Mouse (Mus musculus): ENCODE data around the gene Thegl. TPM values are rescaled to one million over a fixed set of nuclear protein-coding genes. Genes with fewer than 3 reads are reported as not detected.
"Not testable (repeated sequence)": the region's sequence is repeated elsewhere in the genome, so short reads cannot be mapped to it uniquely, and the experiment has no call there.

Thegl gene
- polyA plus RNA-seq, 1 experiment from 2014 or later = 0.23 TPM

DNA sequence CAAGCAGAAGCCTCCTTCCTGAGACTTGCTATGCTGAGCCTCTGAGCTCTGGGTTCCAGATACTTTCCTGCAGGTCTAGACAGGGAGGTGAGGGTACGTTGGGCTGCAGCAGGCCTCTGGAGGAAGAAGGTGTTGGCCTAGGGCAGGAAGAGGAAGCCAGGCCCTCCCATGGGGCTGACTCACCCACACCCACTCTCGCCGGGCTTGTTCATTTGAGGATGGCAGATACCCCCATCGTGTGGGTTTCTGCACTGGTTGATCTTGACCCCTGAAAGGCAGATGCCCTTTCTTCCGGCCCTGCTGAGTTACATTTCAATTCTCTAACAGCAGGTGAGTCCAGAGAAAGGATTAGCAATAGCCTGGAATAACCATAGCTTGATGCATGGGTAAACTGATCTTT is 76.7 kb downstream of the Thegl start:
- no peak overlapping the region for H3K4me3 ChIP-seq (ENCODE audit: low read depth, low read length)
- peaks cover 35% of the 10 kb centered on the region for H3K27me3 ChIP-seq (ENCODE audit: control insufficient read depth, insufficient read depth, low read length)
- H3K27ac ChIP-seq (ENCODE audit: low read depth, low read length) = no peak overlapping the region
- WGBS = 74% methylated on average over 5 of the region's 5 CpGs
- H3K36me3 ChIP-seq (ENCODE audit: control insufficient read depth, insufficient read depth, low read length) = no peaks in the 10 kb centered on the region
- H3K9me3 ChIP-seq (ENCODE audit: control insufficient read depth, low read length) = no peaks in the 10 kb centered on the region
- H3K4me1 ChIP-seq (replicated peaks; ENCODE audit: control insufficient read depth, insufficient read depth, low read length) = peaks cover 12% of the 10 kb centered on the region; the same call in 1 of the 2 replicates
- no peak overlapping the region for H3K4me2 ChIP-seq (ENCODE audit: low read depth, low read length, severe bottlenecking)
- H3K9ac ChIP-seq (ENCODE audit: low read length) = no peak overlapping the region
- DNase-seq (ENCODE audit: low spot score) = no peak
- ATAC-seq (replicated peaks; ENCODE audit: low FRiP score) = no peak

DNA sequence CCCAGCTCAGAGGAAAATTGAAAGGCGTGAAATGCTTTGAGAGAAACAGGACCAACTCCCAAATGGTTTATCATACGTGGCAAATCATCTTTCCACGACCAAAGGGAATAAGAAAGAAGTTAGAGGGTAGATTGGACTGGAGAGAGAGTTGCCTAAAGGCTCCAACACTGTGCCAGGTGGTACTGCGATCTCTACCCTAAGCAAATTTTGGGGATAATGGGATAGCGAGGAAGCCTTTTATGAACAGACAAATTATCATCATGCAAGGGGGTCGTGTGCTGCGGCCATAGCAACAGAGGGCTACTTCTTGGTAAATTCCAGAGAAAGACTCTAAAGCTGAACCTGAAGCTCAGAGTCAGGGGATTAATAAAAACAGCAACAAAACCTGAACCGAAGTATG is 78.1 kb downstream of the Thegl start:
- peaks cover 31% of the 10 kb centered on the region for H3K27me3 ChIP-seq (ENCODE audit: control insufficient read depth, insufficient read depth, low read length)

DNA sequence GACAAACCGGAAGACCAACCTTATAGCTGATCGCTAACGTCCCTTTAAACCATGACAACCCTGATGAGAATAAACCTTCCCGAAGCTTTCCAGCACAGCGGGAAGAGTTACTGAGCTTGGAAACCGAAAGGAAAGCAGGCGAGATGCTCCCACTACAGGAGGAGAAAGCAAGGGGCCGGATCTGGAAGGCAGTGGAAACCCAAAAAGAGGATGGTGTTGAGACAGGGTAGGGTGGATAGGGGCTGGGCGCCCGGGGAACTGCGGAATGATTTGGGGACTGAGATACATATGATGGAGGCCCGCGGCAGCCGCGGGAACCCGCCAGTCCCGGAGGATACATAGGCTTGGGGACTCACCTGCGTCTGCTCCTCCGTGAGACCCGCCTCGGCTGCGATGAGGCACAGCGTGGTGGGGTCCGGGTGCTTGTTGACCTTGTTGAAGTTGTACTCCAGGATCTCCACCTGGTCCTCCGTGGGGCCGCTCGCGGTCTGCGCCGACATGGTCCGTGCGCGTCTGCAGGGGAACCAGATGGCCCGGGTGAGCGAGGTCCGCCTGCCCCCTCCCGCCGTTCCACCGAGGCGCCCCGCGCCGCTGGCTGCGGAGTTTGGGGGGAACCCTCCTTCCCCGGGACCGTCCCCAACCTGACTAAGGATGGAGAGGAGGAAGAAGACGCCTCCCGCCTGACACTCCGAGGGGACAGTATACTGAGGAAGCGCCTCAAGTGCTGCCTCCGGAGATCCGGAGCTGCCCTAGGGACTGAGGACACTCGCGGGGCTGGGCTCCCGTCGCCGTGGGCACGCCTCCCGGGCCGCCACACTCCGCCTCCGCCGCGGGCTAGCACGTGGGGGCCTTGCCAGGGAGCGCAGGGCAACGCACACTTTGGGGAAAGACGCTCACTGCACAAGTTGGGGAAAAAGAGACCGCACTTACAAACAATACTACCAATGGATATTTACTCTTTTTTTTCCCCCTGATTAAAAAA is 79.0 kb downstream of the Thegl start:
- Histone ChIP-seq H3K4me1 (replicated peaks; ENCODE audit: control insufficient read depth, insufficient read depth, low read length) (peaks cover 8% of the 10 kb centered on the region; the same call in 1 of the 2 replicates), H3K9ac (ENCODE audit: low read length) (peak overlapping the region; percentile 63), H3K9me3 (ENCODE audit: control insufficient read depth, low read length) (no peaks in the 10 kb centered on the region), H3K36me3 (ENCODE audit: control insufficient read depth, insufficient read depth, low read length) (no peaks in the 10 kb centered on the region), H3K27me3 (ENCODE audit: control insufficient read depth, insufficient read depth, low read length) (peaks cover 30% of the 10 kb centered on the region), H3K4me2 (ENCODE audit: low read depth, low read length, severe bottlenecking) (peak overlapping the region; percentile 98), H3K27ac (ENCODE audit: low read depth, low read length) (no peak overlapping the region), H3K4me3 (ENCODE audit: low read depth, low read length) (peak overlapping the region; percentile 53)
- WGBS = under 1% methylated on average over 68 of the region's 69 CpGs
- ATAC-seq (replicated peaks; ENCODE audit: low FRiP score) = peak; percentile 57
- peak; percentile 85 for DNase-seq (ENCODE audit: low spot score)

More for the DNA sequence above, 78.1 kb downstream of the Thegl start:
- DNase-seq (ENCODE audit: low spot score) = no peak
- Histone ChIP-seq H3K4me3 (ENCODE audit: low read depth, low read length) (peak overlapping the region; percentile 53), H3K36me3 (ENCODE audit: control insufficient read depth, insufficient read depth, low read length) (no peaks in the 10 kb centered on the region), H3K9ac (ENCODE audit: low read length) (no peak overlapping the region; the same call in 1 of the 2 replicates), H3K4me2 (ENCODE audit: low read depth, low read length, severe bottlenecking) (peak overlapping the region; percentile 98), H3K4me1 (replicated peaks; ENCODE audit: control insufficient read depth, insufficient read depth, low read length) (peaks cover 12% of the 10 kb centered on the region; the same call in 1 of the 2 replicates), H3K27ac (ENCODE audit: low read depth, low read length) (no peak overlapping the region), H3K9me3 (ENCODE audit: control insufficient read depth, low read length) (no peaks in the 10 kb centered on the region)
- WGBS = 30% methylated on average over 8 of the region's 8 CpGs
- no peak for ATAC-seq (replicated peaks; ENCODE audit: low FRiP score)

DNA sequence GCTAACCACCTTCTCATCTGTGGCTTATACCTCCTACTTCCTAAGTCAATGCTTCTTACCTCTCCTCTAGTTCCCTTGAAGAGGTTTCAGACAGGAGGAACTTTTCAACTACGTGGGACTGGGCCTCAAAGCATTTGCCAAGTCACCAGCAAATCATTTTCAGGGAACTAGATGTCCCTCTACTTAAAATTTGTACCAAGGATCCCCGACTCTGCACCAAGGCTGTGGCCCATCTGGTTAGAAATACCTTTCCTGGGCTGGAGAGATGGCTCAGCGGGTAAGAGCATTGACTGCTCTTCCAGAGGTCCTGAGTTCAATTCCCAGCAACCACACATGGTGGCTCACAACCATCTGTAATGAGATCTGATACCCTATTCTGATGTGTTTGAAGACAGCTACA is 80.4 kb downstream of the Thegl start:
- not testable (repeated sequence) for H3K9me3 ChIP-seq (ENCODE audit: control insufficient read depth, low read length); H3K4me2 ChIP-seq (ENCODE audit: low read depth, low read length, severe bottlenecking); H3K27ac ChIP-seq (ENCODE audit: low read depth, low read length); ATAC-seq (replicated peaks; ENCODE audit: low FRiP score); H3K4me3 ChIP-seq (ENCODE audit: low read depth, low read length); H3K4me1 ChIP-seq (replicated peaks; ENCODE audit: control insufficient read depth, insufficient read depth, low read length); H3K9ac ChIP-seq (ENCODE audit: low read length); DNase-seq (ENCODE audit: low spot score); H3K36me3 ChIP-seq (ENCODE audit: control insufficient read depth, insufficient read depth, low read length)
- WGBS = 92% methylated on average over 3 of the region's 3 CpGs
- H3K27me3 ChIP-seq (ENCODE audit: control insufficient read depth, insufficient read depth, low read length) = peaks cover 33% of the 10 kb centered on the region

DNA sequence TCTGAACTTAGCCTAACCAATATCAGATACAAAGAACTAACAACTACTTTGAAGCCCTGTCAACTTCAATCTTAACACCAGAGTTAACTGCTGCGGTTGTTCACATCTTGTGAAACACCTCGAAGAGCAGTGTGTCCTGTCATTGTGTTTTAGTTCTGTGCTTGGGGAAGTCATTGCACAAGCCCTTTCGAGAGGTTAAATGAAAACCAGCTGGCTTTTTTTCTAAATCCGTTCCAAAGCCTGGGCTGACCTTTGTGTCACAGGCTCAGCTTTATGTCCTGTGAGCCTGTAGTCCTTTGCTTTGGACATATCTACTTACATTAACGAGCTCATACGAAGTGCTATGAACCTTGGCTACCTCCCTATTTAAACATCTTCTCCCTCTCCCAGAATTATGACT is 81.9 kb downstream of the Thegl start:
- H3K27me3 ChIP-seq (ENCODE audit: control insufficient read depth, insufficient read depth, low read length) = peaks cover 26% of the 10 kb centered on the region
- no peak overlapping the region for H3K4me3 ChIP-seq (ENCODE audit: low read depth, low read length)
- ATAC-seq (replicated peaks; ENCODE audit: low FRiP score) = no peak
- no peaks in the 10 kb centered on the region for H3K9me3 ChIP-seq (ENCODE audit: control insufficient read depth, low read length)
- no peak overlapping the region for H3K9ac ChIP-seq (ENCODE audit: low read length)
- H3K4me2 ChIP-seq (ENCODE audit: low read depth, low read length, severe bottlenecking) = no peak overlapping the region
- no peak for DNase-seq (ENCODE audit: low spot score)
- H3K36me3 ChIP-seq (ENCODE audit: control insufficient read depth, insufficient read depth, low read length) = no peaks in the 10 kb centered on the region
- H3K27ac ChIP-seq (ENCODE audit: low read depth, low read length) = no peak overlapping the region
- WGBS = 26% methylated on average over 6 of the region's 6 CpGs
- peaks cover 6% of the 10 kb centered on the region; the same call in 1 of the 2 replicates for H3K4me1 ChIP-seq (replicated peaks; ENCODE audit: control insufficient read depth, insufficient read depth, low read length)

DNA sequence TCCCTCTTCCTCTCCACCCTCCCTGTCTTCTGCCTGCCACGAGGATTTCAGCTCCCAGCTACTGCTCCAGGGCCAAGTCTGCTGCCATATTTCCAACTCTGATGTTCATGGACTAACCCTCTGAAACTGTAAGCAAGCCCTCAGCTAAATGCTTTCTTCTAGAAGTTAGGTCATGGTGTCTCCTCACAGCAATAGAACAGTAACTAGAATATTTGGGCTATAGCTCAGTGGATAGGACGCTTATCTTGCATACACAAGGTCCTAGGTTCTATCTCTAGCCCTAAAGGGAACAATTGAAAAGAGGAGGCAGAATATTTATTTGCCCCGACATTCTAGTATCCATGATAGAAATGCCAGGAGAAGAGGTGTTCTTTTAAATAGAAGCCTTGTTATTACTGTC is 83.1 kb downstream of the Thegl start:
- Histone ChIP-seq H3K4me2 (ENCODE audit: low read depth, low read length, severe bottlenecking) (no peak overlapping the region), H3K27ac (ENCODE audit: low read depth, low read length) (no peak overlapping the region), H3K9me3 (ENCODE audit: control insufficient read depth, low read length) (no peaks in the 10 kb centered on the region), H3K4me1 (replicated peaks; ENCODE audit: control insufficient read depth, insufficient read depth, low read length) (peaks cover 14% of the 10 kb centered on the region; the same call in 1 of the 2 replicates), H3K36me3 (ENCODE audit: control insufficient read depth, insufficient read depth, low read length) (no peaks in the 10 kb centered on the region), H3K9ac (ENCODE audit: low read length) (no peak overlapping the region), H3K4me3 (ENCODE audit: low read depth, low read length) (no peak overlapping the region), H3K27me3 (ENCODE audit: control insufficient read depth, insufficient read depth, low read length) (peaks cover 20% of the 10 kb centered on the region)
- WGBS = 85% methylated on average over 3 of the region's 3 CpGs
- no peak for ATAC-seq (replicated peaks; ENCODE audit: low FRiP score)
- no peak for DNase-seq (ENCODE audit: low spot score)

DNA sequence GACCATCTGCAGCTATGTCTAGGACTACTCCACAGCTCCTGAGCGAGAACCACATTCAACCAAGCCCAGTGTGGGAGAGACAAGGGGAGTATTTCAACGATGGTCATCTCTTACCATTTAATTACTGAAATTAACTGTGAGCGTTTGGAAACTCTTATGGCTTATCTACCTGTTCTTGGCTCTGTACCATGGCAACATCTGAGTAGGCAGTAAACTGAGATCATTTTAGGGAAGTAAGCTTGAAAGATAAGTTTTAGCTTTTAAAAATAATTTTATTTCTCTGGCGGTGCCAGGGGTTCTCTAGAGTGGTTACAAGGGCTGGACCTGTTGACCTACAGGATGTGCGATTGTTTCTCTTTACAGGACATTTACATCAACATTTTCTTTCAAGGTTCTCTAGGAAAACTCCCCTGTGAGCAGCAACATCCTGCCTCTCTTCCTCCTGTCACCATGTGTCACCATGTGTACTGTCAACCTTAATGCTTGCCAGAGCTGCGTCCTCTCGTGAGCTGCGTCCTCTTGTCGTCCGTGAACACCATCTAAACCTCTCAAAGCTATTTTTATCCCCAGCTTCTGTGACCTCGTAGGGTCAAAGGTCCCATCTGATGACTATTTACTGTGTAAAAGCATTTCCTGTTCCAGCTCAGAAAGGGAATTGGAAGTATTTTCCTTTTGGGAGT is 83.6 kb downstream of the Thegl start:
- Histone ChIP-seq H3K4me3 (ENCODE audit: low read depth, low read length) (no peak overlapping the region), H3K27me3 (ENCODE audit: control insufficient read depth, insufficient read depth, low read length) (peaks cover 16% of the 10 kb centered on the region), H3K36me3 (ENCODE audit: control insufficient read depth, insufficient read depth, low read length) (no peaks in the 10 kb centered on the region), H3K9me3 (ENCODE audit: control insufficient read depth, low read length) (no peaks in the 10 kb centered on the region), H3K4me2 (ENCODE audit: low read depth, low read length, severe bottlenecking) (no peak overlapping the region), H3K27ac (ENCODE audit: low read depth, low read length) (no peak overlapping the region), H3K9ac (ENCODE audit: low read length) (no peak overlapping the region), H3K4me1 (replicated peaks; ENCODE audit: control insufficient read depth, insufficient read depth, low read length) (peaks cover 13% of the 10 kb centered on the region; the same call in 1 of the 2 replicates)
- 85% methylated on average over 11 of the region's 11 CpGs for WGBS
- ATAC-seq (replicated peaks; ENCODE audit: low FRiP score) (no peak), DNase-seq (ENCODE audit: low spot score) (no peak)

DNA sequence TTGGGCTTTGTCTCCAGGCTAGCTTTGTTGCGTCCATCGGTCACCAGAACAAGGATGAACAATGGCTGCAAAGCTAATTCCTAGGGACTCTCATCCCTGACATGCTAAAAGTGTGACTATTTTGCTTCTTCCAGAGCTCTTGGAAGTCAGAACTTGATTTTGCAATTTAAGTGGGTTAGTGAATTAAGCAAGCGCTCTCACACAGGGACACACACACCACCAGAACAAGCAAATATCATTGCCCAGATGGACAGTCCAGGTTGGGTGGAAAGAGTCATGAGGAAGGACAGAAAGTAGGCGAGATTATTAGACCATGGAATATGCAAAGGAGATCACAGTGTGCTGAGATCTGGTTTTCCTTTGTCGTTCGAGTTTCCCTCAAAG is 84.2 kb downstream of the Thegl start:
- Histone ChIP-seq H3K36me3 (ENCODE audit: control insufficient read depth, insufficient read depth, low read length) (no peaks in the 10 kb centered on the region), H3K27ac (ENCODE audit: low read depth, low read length) (no peak overlapping the region), H3K9ac (ENCODE audit: low read length) (no peak overlapping the region), H3K4me2 (ENCODE audit: low read depth, low read length, severe bottlenecking) (no peak overlapping the region), H3K9me3 (ENCODE audit: control insufficient read depth, low read length) (no peaks in the 10 kb centered on the region), H3K27me3 (ENCODE audit: control insufficient read depth, insufficient read depth, low read length) (peaks cover 16% of the 10 kb centered on the region), H3K4me3 (ENCODE audit: low read depth, low read length) (no peak overlapping the region), H3K4me1 (replicated peaks; ENCODE audit: control insufficient read depth, insufficient read depth, low read length) (peaks cover 12% of the 10 kb centered on the region; the same call in 1 of the 2 replicates)
- 82% methylated on average over 6 of the region's 6 CpGs for WGBS
- ATAC-seq (replicated peaks; ENCODE audit: low FRiP score) (no peak), DNase-seq (ENCODE audit: low spot score) (no peak)
